Mouse (Mus musculus): ENCODE measurements around the gene Ucp1. TPM values are rescaled to one million over a fixed set of nuclear protein-coding genes. Genes with fewer than 3 reads are reported as not detected.
"Not testable (repeated sequence)": the region's sequence is repeated elsewhere in the genome, so short reads cannot be mapped to it uniquely, and the experiment has no call there.

Ucp1 gene
- polyA plus RNA-seq, 1 experiment: not detected

DNA sequence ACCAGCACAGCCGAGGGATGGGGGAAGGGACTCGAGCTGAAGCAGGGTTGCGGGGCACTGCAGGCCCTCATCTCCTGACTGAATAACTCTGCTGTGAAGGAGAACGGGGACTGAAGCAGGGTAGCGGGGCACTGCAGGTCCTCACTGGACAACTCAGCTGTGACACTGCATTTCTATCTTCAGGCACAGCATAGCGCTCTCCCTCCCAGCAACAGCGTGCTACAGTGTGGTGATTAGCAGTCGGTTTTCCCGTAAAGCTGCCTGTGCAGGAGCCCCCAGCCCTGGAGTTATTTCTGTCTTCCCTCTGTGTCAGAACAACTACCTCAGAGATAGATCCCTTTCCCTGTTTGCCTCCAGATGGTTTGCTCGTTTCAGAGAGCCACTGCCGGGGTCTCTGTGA, 15.7 kb upstream of the Ucp1 start:
- no peak overlapping the region for H3K4me3 ChIP-seq (replicated peaks)
- no peaks in the 10 kb centered on the region for H3K9me3 ChIP-seq (ENCODE audit: control insufficient read depth, low read length)
- H3K4me1 ChIP-seq (ENCODE audit: control insufficient read depth): no peaks in the 10 kb centered on the region
- no peak for TF ChIP-seq TAL1 (IDR thresholded peaks at IDR 0.05; ENCODE audit: low read length)
- no peak for TF ChIP-seq GATA1 (IDR thresholded peaks at IDR 0.05; ENCODE audit: low read length)
- no peaks in the 10 kb centered on the region; the same call in 1 of the 2 replicates for H3K36me3 ChIP-seq (ENCODE audit: control insufficient read depth)
- no peaks in the 10 kb centered on the region for H3K27me3 ChIP-seq (ENCODE audit: control insufficient read depth)

DNA sequence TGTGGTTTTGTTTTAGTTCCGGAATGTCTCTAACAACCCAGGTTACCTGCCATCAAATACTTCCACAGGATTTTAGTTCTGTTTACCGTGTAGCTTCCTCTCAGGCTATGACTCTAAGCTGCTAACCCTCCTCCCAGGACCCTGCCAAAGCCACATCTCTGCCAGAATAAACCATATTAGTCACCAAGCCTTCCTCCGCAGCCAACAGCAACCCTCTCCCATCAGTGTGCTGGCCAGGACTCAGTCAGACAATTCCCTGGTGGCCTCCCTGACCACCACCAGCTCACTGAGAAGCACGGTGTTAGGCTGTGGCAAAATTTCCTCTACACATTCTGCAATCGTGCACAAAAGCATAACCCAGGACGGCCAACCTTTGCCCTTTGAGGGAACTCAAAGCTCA, 11.7 kb upstream of the Ucp1 start:
- no peaks in the 10 kb centered on the region for H3K4me1 ChIP-seq (ENCODE audit: control insufficient read depth)
- TF ChIP-seq GATA1 (IDR thresholded peaks at IDR 0.05; ENCODE audit: low read length): no peak
- TF ChIP-seq TAL1 (IDR thresholded peaks at IDR 0.05; ENCODE audit: low read length): no peak
- H3K4me3 ChIP-seq (replicated peaks): no peak overlapping the region
- H3K36me3 ChIP-seq (ENCODE audit: control insufficient read depth): no peaks in the 10 kb centered on the region
- H3K27me3 ChIP-seq (ENCODE audit: control insufficient read depth): no peaks in the 10 kb centered on the region
- no peaks in the 10 kb centered on the region for H3K9me3 ChIP-seq (ENCODE audit: control insufficient read depth, low read length)

DNA sequence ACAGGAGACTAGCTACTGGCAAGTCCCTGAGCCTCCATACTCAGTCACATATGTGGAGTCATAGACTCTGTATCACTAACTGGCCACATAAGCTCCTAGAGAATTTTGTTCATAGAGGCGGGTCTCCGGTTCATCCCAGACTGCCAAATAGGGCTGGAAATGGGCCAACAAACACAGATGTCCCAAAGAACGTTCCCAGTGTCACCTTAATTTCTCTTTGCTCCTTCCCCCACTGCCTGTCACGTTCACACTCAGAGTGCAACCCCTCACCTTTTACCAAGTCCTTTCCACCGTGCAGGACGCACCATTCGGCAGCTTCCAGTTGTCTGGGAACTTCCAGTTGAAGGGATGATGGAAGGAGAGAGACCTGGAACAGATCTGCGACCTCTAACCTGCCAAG, 4.8 kb upstream of the Ucp1 start:
- H3K4me1 ChIP-seq (ENCODE audit: control insufficient read depth): no peaks in the 10 kb centered on the region
- no peaks in the 10 kb centered on the region for H3K36me3 ChIP-seq (ENCODE audit: control insufficient read depth)
- peaks cover 13% of the 10 kb centered on the region for H3K27me3 ChIP-seq (ENCODE audit: control insufficient read depth)
- TF ChIP-seq GATA1 (IDR thresholded peaks at IDR 0.05; ENCODE audit: low read length) (no peak), TAL1 (IDR thresholded peaks at IDR 0.05; ENCODE audit: low read length) (no peak)
- H3K4me3 ChIP-seq (replicated peaks): no peak overlapping the region
- no peaks in the 10 kb centered on the region for H3K9me3 ChIP-seq (ENCODE audit: control insufficient read depth, low read length)

DNA sequence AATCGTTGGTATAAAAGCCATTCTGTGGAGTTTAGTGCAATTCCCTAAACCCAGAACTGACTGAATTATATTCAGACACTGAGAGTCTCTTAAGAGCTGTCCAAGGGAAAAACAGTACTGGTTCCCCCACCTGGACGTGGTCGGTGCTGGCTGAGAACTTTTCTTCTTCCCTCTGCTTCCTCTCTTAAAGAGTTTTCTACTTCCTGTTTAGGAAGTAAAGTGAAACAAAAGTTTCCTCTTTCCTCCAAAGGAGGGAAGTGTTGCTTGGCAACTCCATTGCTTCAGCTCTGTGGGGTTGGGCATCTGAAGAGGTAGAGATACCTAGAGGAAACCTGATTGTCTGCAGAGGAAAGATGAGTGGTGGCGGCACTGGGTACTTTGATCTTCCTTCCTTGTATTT, 7.2 kb downstream of the Ucp1 start:
- Histone ChIP-seq H3K4me1 (ENCODE audit: control insufficient read depth) (no peaks in the 10 kb centered on the region), H3K4me3 (replicated peaks) (no peak overlapping the region), H3K27me3 (ENCODE audit: control insufficient read depth) (no peaks in the 10 kb centered on the region), H3K9me3 (ENCODE audit: control insufficient read depth, low read length) (no peaks in the 10 kb centered on the region), H3K36me3 (ENCODE audit: control insufficient read depth) (no peaks in the 10 kb centered on the region)
- no peak for TF ChIP-seq GATA1 (IDR thresholded peaks at IDR 0.05; ENCODE audit: low read length)
- TF ChIP-seq TAL1 (IDR thresholded peaks at IDR 0.05; ENCODE audit: low read length): no peak

DNA sequence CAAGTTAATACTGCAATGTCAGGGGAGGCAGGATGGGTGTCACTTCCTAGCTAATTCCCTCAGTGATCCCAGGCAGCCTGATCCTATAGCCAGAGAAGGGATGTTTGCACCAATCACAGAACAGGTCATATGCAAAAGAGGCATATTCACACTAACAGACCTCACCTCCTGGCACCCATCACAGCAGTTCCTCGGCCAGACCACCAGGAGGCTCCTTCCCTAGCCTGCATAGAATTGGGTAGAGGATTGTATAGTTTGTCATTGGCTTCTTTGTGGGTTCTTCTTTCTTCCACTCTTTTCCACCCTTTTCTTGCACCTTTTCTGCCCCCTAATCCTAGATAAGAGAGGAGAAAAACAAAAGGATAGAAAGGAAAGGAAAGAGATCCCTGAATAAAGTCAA, 10.0 kb downstream of the Ucp1 start:
- Histone ChIP-seq H3K9me3 (ENCODE audit: control insufficient read depth, low read length) (no peaks in the 10 kb centered on the region), H3K27me3 (ENCODE audit: control insufficient read depth) (no peaks in the 10 kb centered on the region), H3K4me3 (replicated peaks) (no peak overlapping the region), H3K36me3 (ENCODE audit: control insufficient read depth) (no peaks in the 10 kb centered on the region), H3K4me1 (ENCODE audit: control insufficient read depth) (no peaks in the 10 kb centered on the region)
- TF ChIP-seq GATA1 (IDR thresholded peaks at IDR 0.05; ENCODE audit: low read length): no peak
- TF ChIP-seq TAL1 (IDR thresholded peaks at IDR 0.05; ENCODE audit: low read length): no peak

DNA sequence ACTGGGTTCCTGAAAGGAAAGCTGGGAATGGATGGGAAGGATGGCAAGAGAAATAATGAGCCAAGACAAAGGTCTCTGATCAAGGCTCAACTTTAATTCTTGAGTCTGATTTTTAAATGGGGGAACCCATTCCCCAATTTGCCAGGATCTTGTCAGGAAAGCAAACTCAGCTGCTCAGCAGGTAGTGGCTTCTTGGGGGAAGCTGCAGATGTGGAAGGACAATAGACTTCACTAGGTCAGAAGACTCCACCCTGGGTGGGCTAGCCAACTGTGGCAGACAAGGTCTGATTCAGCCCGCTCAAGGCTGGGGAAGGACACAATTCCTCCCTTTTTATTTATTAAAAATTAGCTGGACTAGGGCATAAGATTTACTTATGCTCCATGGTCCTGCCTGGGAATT, 14.8 kb downstream of the Ucp1 start:
- H3K4me3 ChIP-seq (replicated peaks): no peak overlapping the region
- TF ChIP-seq GATA1 (IDR thresholded peaks at IDR 0.05; ENCODE audit: low read length): no peak
- TF ChIP-seq TAL1 (IDR thresholded peaks at IDR 0.05; ENCODE audit: low read length): no peak
- no peaks in the 10 kb centered on the region for H3K36me3 ChIP-seq (ENCODE audit: control insufficient read depth)
- H3K4me1 ChIP-seq (ENCODE audit: control insufficient read depth): no peaks in the 10 kb centered on the region
- H3K9me3 ChIP-seq (ENCODE audit: control insufficient read depth, low read length): no peaks in the 10 kb centered on the region
- no peaks in the 10 kb centered on the region for H3K27me3 ChIP-seq (ENCODE audit: control insufficient read depth)

DNA sequence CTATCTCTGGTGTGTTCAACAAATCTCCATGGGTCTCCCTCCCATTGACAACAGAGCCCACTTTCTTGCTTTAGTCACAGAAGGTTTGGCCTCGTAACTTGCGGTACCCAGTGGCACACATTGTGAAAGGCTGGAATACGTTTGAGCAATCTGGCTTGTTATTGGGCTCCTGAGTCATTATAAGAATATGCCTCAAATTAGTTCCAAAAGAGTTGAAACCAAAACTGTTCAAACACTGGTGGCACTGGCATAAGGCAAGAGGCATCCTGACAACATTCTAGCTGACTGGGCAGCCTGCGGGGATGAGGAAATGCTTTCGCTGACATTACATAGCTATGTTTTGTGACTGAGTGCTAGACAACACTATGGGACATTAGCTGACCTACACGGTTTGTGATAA, 19.7 kb downstream of the Ucp1 start:
- TF ChIP-seq GATA1 (IDR thresholded peaks at IDR 0.05; ENCODE audit: low read length): no peak
- no peak for TF ChIP-seq TAL1 (IDR thresholded peaks at IDR 0.05; ENCODE audit: low read length)
- H3K4me1 ChIP-seq (ENCODE audit: control insufficient read depth): no peaks in the 10 kb centered on the region
- no peaks in the 10 kb centered on the region for H3K9me3 ChIP-seq (ENCODE audit: control insufficient read depth, low read length)
- no peak overlapping the region for H3K4me3 ChIP-seq (replicated peaks)
- H3K27me3 ChIP-seq (ENCODE audit: control insufficient read depth): no peaks in the 10 kb centered on the region
- peaks cover 2% of the 10 kb centered on the region for H3K36me3 ChIP-seq (ENCODE audit: control insufficient read depth)

DNA sequence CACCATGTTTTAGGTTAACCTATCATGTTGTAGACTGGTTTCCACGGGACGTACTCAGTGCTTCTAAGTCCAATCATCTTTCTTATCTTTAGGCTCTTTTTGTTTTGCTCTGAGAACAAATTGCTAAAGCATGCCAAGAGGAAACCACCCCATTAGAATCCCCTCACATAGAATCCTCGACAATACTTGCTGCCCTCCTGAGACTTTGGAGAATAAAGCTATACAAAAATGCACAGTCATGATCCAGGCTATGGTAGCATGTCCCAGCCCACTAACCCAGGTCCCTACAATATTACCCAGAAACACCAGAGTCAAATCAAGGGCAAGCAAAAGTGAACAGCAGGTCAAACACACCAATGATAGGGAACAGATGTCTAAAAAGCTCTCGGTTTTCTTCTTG, 24.9 kb downstream of the Ucp1 start:
- H3K9me3 ChIP-seq (ENCODE audit: control insufficient read depth, low read length): not testable (repeated sequence)

DNA sequence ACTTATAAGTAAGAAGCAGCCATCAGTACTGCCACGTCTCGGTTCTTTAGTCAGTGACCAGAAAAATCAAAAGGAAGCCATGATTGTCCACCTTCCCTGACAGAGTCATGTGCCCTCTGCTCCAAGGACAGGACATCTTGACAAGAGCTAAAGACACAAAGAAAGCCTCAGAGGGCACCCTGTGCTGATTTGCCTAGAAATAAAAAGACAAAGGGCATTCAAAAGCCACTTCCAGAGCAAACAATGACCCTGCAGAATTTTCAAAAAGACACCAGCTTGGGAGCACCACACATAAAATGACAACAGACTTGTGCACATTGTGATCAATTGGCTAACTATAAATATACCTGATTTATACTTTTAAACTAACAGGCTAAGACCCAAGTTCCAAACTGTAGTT, 25.5 kb downstream of the Ucp1 start:
- Histone ChIP-seq H3K27me3 (ENCODE audit: control insufficient read depth) (no peaks in the 10 kb centered on the region), H3K9me3 (ENCODE audit: control insufficient read depth, low read length) (no peaks in the 10 kb centered on the region), H3K36me3 (ENCODE audit: control insufficient read depth) (peaks cover 38% of the 10 kb centered on the region), H3K4me1 (ENCODE audit: control insufficient read depth) (no peaks in the 10 kb centered on the region), H3K4me3 (replicated peaks) (no peak overlapping the region)
- TF ChIP-seq TAL1 (IDR thresholded peaks at IDR 0.05; ENCODE audit: low read length): no peak
- no peak for TF ChIP-seq GATA1 (IDR thresholded peaks at IDR 0.05; ENCODE audit: low read length)

More for the DNA sequence above, 24.9 kb downstream of the Ucp1 start:
- not testable (repeated sequence) for H3K4me1 ChIP-seq (ENCODE audit: control insufficient read depth); H3K27me3 ChIP-seq (ENCODE audit: control insufficient read depth); H3K4me3 ChIP-seq (replicated peaks)
- peaks cover 34% of the 10 kb centered on the region for H3K36me3 ChIP-seq (ENCODE audit: control insufficient read depth)

DNA sequence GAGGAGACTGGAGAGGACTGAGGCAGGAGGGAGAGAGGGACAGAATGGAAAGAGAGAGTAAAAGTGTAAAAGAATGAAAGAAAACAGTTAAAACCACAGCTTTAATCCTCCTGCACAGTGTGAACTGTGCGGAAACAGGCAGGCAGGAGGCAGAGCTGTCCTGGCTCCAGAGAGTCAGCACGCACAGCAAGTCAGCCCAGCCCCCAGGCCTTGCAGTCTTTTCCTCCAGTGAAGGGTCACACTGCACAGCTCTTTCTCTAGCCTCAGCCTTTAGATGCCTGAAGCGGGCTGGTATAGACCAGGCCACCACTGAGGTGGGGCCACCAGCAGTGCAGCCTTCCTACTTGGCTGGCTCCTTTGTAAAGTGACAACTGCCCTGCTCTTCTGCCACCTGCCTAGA, 30.4 kb downstream of the Ucp1 start:
- Histone ChIP-seq H3K4me3 (replicated peaks) (no peak overlapping the region), H3K27me3 (ENCODE audit: control insufficient read depth) (no peaks in the 10 kb centered on the region), H3K36me3 (ENCODE audit: control insufficient read depth) (peaks cover 50% of the 10 kb centered on the region), H3K9me3 (ENCODE audit: control insufficient read depth, low read length) (no peaks in the 10 kb centered on the region), H3K4me1 (ENCODE audit: control insufficient read depth) (peaks cover 2% of the 10 kb centered on the region; the same call in 1 of the 2 replicates)
- TF ChIP-seq GATA1 (IDR thresholded peaks at IDR 0.05; ENCODE audit: low read length) (no peak), TAL1 (IDR thresholded peaks at IDR 0.05; ENCODE audit: low read length) (no peak)
